Comparison of ENCODE assay signal across 8 mouse cellular contexts in the genomic region with DNA sequence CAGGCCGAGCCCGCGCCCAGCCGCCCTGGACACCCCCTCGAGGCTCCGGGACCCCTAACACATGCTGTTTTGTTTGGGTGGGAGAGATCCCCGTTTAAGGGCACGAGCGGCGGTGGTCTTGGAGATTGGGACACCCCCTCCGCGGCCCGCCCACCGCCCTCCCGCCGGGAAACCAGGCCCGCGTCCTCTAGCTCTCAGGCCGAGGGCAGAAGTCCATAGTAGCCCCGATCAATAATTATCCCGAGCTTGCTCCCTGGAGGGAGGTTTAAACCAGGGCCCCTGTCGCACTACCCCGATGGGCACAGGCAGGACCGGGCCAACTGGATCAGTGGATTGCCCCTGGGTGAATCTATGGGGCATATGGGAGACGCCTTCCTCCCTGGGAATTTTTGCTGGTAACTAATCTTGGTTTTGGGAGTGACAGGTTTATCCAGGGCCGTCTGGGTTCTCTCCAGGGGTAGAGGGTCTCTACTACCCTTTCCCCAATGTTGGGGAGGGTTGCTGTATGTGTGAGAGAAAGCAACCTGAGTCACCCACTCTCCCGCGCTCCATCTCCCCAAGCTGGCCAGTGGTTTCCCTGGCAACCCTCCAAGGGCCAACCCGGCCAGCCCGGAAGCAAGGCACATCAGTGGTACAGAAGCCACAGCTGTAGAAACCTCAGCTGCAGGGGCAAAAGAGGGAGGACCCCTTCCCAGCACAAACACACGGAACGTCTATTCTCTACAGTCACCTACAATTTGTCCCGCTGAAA. TPM values are rescaled to one million over a fixed set of nuclear protein-coding genes. Genes with fewer than 3 reads are reported as not detected.
DNase-seq lines count a peak whose midpoint lies in the region; ATAC-seq and TF ChIP-seq lines count a peak whose summit lies in the region.

No protein-coding gene starts in this region.

- peak overlapping the region; percentile 94 for H3K27ac ChIP-seq in kidney, adult 2 months (ENCODE audit: insufficient read depth, low read depth, low read length)
- peak overlapping the region; percentile 92 for H3K27ac ChIP-seq in liver, postnatal 0 days (ENCODE audit: low read depth)
- H3K27ac ChIP-seq in olfactory bulb, adult 2 months (ENCODE audit: insufficient read depth, low read depth, low read length): peak overlapping the region; percentile 63

- no peak for TF ChIP-seq POLR2A in kidney, adult 2 months (IDR thresholded peaks at IDR 0.05; ENCODE audit: low read depth, low read length)
- TF ChIP-seq POLR2A in olfactory bulb, adult 2 months (IDR thresholded peaks at IDR 0.05; ENCODE audit: insufficient read depth, low read depth, low read length): 0 out of 2 replicates have a peak, but pooled peaks have one; percentile 9

- no peaks in the 10 kb centered on the region for H3K36me3 ChIP-seq in kidney, adult 2 months (ENCODE audit: control insufficient read depth, insufficient read depth, low read length)
- H3K36me3 ChIP-seq in liver, postnatal 0 days (replicated peaks; ENCODE audit: insufficient read depth, low read length): no peaks in the 10 kb centered on the region

- H3K9ac ChIP-seq in liver, postnatal 0 days (replicated peaks): peak overlapping the region; percentile 99

- peaks cover 30% of the 10 kb centered on the region for H3K4me1 ChIP-seq in kidney, adult 2 months (ENCODE audit: control insufficient read depth, insufficient read depth, low read length)
- H3K4me1 ChIP-seq in liver, postnatal 0 days (ENCODE audit: insufficient read depth): peaks cover 41% of the 10 kb centered on the region
- peaks cover 13% of the 10 kb centered on the region for H3K4me1 ChIP-seq in olfactory bulb, adult 2 months (ENCODE audit: control insufficient read depth, insufficient read depth, low read length)

- no peaks in the 10 kb centered on the region for H3K9me3 ChIP-seq in liver, postnatal 0 days (ENCODE audit: low read length)

- H3K4me3 ChIP-seq in kidney, adult 2 months (ENCODE audit: insufficient read depth, low read depth, low read length): peak overlapping the region; percentile 81
- peak overlapping the region; percentile 95 for H3K4me3 ChIP-seq in liver, postnatal 0 days (ENCODE audit: low read depth, low read length)
- peak overlapping the region; percentile 85 for H3K4me3 ChIP-seq in olfactory bulb, adult 2 months (ENCODE audit: insufficient read depth, low read depth, low read length)

- peak; percentile 74 for ATAC-seq in liver, postnatal 0 days

- DNase-seq in 416B (ENCODE audit: low read depth): peak; percentile 85
- peak; percentile 51 for DNase-seq in R1 (ENCODE audit: low read depth, low spot score)
- peak; percentile 68 for DNase-seq in embryo, embryonic 11 days
- peak; percentile 80 to 83 for DNase-seq in heart, adult 18-20 months
- peak; percentile 84 for DNase-seq in kidney, adult 2 months
- peak; percentile 65 for DNase-seq in liver, postnatal 0 days
- DNase-seq in urinary bladder, postnatal 14 days (ENCODE audit: low spot score): peak; percentile 74

- no peaks in the 10 kb centered on the region for H3K27me3 ChIP-seq in kidney, adult 2 months (replicated peaks; ENCODE audit: control insufficient read depth, insufficient read depth, low read length)
- no peaks in the 10 kb centered on the region for H3K27me3 ChIP-seq in liver, postnatal 0 days (ENCODE audit: insufficient read depth, low read length)

- TF ChIP-seq EP300 in liver, postnatal 0 days (IDR thresholded peaks at IDR 0.05; ENCODE audit: low read depth): no peak

- WGBS in kidney, adult 2 months: 4% methylated on average over 33 of the region's 33 CpGs
- WGBS in liver, postnatal 0 days (ENCODE audit: insufficient replicate concordance): 5% methylated on average over 28 of the region's 33 CpGs
- 3% methylated on average over 33 of the region's 33 CpGs for WGBS in olfactory bulb, adult 2 months

- no peak for TF ChIP-seq CTCF in kidney, adult 2 months (conservative IDR thresholded peaks at IDR 0.05; ENCODE audit: insufficient read depth, insufficient read length, low read depth, low read length)
- no peak for TF ChIP-seq CTCF in liver, postnatal 0 days (IDR thresholded peaks at IDR 0.05; ENCODE audit: low read depth)
- TF ChIP-seq CTCF in olfactory bulb, adult 2 months (IDR thresholded peaks at IDR 0.05; ENCODE audit: insufficient read depth, low read depth, low read length): no peak

- peak overlapping the region; percentile 85 for H3K4me2 ChIP-seq in liver, postnatal 0 days (ENCODE audit: low read depth, low read length)

RNA-seq across cellular contexts. Expression of a gene that starts 0.4 kb away (rescaled TPM):
- total RNA-seq in heart, adult 18-20 months (2021): 10 to 100 TPM; 55.0 to 60.1 TPM
- 23.2 and 24.0 TPM in 2 replicates for polyA plus RNA-seq in kidney, adult 2 months (2012; rRNA removed)
- polyA plus RNA-seq in liver, postnatal 0 days (2015; fragmentation: Nextera tagmentation; extraction: Ambion mirVana): 15.4 and 16.4 TPM in 2 replicates
- 121 TPM in 1 of 2 replicates, not detected in the other for polyA plus RNA-seq in olfactory bulb, adult 2 months (2012; ENCODE audit: insufficient read depth, insufficient read length, low replicate concordance, missing spikeins)

RNA-seq across cellular contexts. Expression of a gene that starts 8.2 kb away (rescaled TPM):
- total RNA-seq in heart, adult 18-20 months (2021): 10 to 100 TPM; 17.2 to 23.0 TPM
- polyA plus RNA-seq in kidney, adult 2 months (2012; rRNA removed): 15.8 and 16.6 TPM in 2 replicates
- 4.7 and 6.0 TPM in 2 replicates for polyA plus RNA-seq in liver, postnatal 0 days (2015; fragmentation: Nextera tagmentation; extraction: Ambion mirVana)
- polyA plus RNA-seq in olfactory bulb, adult 2 months (2012; ENCODE audit: insufficient read depth, insufficient read length, low replicate concordance, missing spikeins): not detected in 2 replicates

Comparison
In these comparisons a context has a peak if more than half of its experiments do, and no peak if none do; other contexts are left out.
1. Peak in every context shown above with its lines: DNase-seq, ATAC-seq, H3K4me3 ChIP-seq and H3K27ac ChIP-seq.